ENCODE assay signal across 21 mouse cellular contexts in genomic region chr1:93630796-93631195, GRCm38 (mm10). TPM values are rescaled to one million over a fixed set of nuclear protein-coding genes. Genes with fewer than 3 reads are reported as not detected.
"Had no signal": no experiment of that assay in that cellular context is flagged by ENCODE, and none has a peak within 500 bp of the region (broad histone marks: within the 10 kb centered on the region; RNA-seq: fewer than 3 reads in every experiment).

No protein-coding gene starts in this region.

- H3K4me3 ChIP-seq: layer of hippocampus, adult 2 months; left cerebral cortex, adult 2 months; lung, embryonic 15.5 days; midbrain, embryonic 12.5 days; midbrain, embryonic 15.5 days; neural tube, embryonic 12.5 days had no signal

- H3K27ac ChIP-seq: kidney, postnatal 0 days; layer of hippocampus, adult 2 months; left cerebral cortex, adult 2 months; lung, embryonic 15.5 days; midbrain, embryonic 12.5 days; midbrain, embryonic 15.5 days; neural tube, embryonic 12.5 days; stomach, postnatal 0 days had no signal

- H3K9ac ChIP-seq: lung, embryonic 15.5 days; midbrain, embryonic 12.5 days; midbrain, embryonic 15.5 days; neural tube, embryonic 12.5 days had no signal

- H3K9me3 ChIP-seq: lung, embryonic 15.5 days; midbrain, embryonic 12.5 days; midbrain, embryonic 15.5 days; neural tube, embryonic 12.5 days had no signal

- ATAC-seq: intestine, postnatal 0 days; midbrain, embryonic 15.5 days had no signal

- DNase-seq: kidney, adult 2 months; kidney, postnatal 25 days; layer of hippocampus, postnatal 36 days; lung, adult 18-20 months; lung, postnatal 10 days; lung, postnatal 36 days; retina, postnatal 1 day; right cerebral cortex, postnatal 4 days; thymus, adult 2 months; thymus, postnatal 14 days; thymus, postnatal 4 days had no signal

- H3K27me3 ChIP-seq: lung, embryonic 15.5 days; midbrain, embryonic 12.5 days; midbrain, embryonic 15.5 days; neural tube, embryonic 12.5 days had no signal

- H3K4me2 ChIP-seq: lung, embryonic 15.5 days; midbrain, embryonic 12.5 days; midbrain, embryonic 15.5 days; neural tube, embryonic 12.5 days had no signal

RNA-seq across cellular contexts. Expression of gene Bok, which starts 54.7 kb away (rescaled TPM):
- total RNA-seq: neutrophil, adult 5-6 weeks had no signal
